Mouse (Mus musculus) Patski (cell line): ENCODE measurements at regions not wholly inside any gene's neighbourhood (a gene's known extent, or its start where the extent isn't known, plus 50 kb on each side); places are given as distances from the start of the nearest gene placed in this dataset.

Source experiments
- ATAC-seq: fragments of 100-300 bp; one replicate; pipeline ENCODE4 v1.8.0; 2021
- CTCF ChIA-PET: fragments of 350-600 bp; sonication (Branson Sonifier 250); formaldehyde crosslinking; loops from one replicate; lab custom pipeline; 2022; ENCODE audit warnings: inconsistent platforms; lab: Charles Lee
- POLR2A ChIA-PET: fragments of 350-600 bp; sonication (Branson Sonifier 250); formaldehyde crosslinking; loops from one replicate; lab custom pipeline; 2022; ENCODE audit warnings: antibody characterized with exemption, inconsistent platforms; lab: Charles Lee
- DNase-seq: peaks from one replicate; pipeline ENCODE4 v3.0.0-alpha.2; 2011; ENCODE audit warnings: low read depth, low spot score
- H3K27me3 ChIP-seq: fragments of 371-371 bp; one replicate; pipeline ENCODE4 v1.5.1; 2021
- CTCF ChIP-seq: fragments of 100-300 bp; IDR thresholded peaks from one replicate; pipeline ENCODE4 v1.5.1; 2021
- in situ Hi-C: fragments of 300-500 bp; cut with MboI; formaldehyde crosslinking; loops from 3 replicates; pipeline ENCODE4 v1.11.1; 2018; ENCODE audit warnings: low pct_unique_long_range_greater_than_20kb, mixed read lengths

GRCm38 (mm10) chr9:31560226-31560556 lies 95.9 kb upstream of the Tmem45b start:
- in situ Hi-C loops: loop anchor here (25.0 kb wide), 2 partner anchors 702 to 802 kb away; partner anchors contain the start of gene Kcnj1
- no peak for DNase-seq

DNA sequence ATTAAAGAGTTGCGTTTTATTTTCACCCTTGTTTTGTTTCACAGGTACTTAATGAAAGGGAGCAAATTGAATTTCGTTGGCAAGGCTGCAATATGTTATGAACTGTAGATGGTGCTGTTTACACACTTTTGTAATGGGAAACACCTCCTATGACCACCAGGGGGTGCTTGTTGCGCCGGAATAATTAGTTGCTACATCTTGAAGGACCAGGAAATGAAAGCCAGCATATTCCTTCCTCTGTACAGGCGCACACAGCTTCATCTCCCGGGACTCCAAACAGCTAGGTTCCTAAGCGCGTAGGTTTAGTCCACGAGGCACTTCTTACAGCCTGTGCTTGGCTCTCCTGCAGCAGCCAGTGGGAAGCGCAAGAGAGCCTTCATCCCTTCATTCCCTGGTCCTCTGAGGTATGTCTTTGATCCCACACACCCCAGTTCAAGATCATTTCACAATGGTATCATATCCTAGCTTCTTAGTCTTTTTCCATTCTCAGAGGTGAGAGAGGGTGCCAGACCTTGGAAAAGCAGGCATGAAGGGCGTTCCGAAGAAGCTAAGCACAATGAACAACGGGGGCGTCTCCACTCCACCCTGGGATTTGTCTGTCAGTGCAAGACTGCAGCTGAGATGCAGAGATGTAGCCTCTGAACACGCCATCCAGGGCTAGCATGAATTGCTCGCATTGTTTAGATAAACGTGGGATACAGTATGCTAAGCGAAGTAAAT lies 95.4 kb upstream of the Tmem45b start:
- DNase-seq: peak; percentile 46
- POLR2A ChIA-PET: interaction anchor here (0.8 kb wide), 1 partner anchor 341 kb away, joined by 3 read pairs; no protein-coding TSS in a partner anchor
- in situ Hi-C loops: loop anchor here (5.0 to 25.0 kb wide), 3 partner anchors 598 to 803 kb away; partner anchors contain the start of gene Kcnj1

More at GRCm38 (mm10) chr9:31560226-31560556, 95.9 kb upstream of the Tmem45b start:
- ChIA-PET CTCF (interaction anchor here (0.5 to 7.8 kb wide), 22 partner anchors 8 to 981 kb away, joined by 3 to 92 read pairs (median 4); no protein-coding TSS in a partner anchor), POLR2A (interaction anchor here (0.8 kb wide), 1 partner anchor 340 kb away, joined by 3 read pairs; no protein-coding TSS in a partner anchor)
- no peaks in the 10 kb centered on the region for H3K27me3 ChIP-seq
- ATAC-seq: no peak
- no peak for TF ChIP-seq CTCF

DNA sequence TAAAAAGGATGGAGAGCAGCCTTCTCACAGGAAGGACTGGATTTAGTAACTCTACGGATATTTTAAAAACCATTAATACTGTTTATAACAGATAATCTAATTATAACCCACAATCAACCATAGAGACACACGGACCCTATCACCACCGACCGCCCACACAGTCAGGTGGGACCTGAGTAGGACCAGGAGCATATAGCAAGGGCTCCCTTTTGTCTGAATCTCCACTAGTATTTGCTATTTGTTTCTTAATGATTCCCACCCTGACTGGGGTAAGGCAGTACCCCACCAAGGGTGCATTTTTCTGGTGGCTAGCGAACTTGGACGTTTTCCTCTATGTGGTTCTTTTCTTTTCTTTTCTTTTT lies 79.4 kb upstream of the Tmem45b start:
- ChIA-PET CTCF (interaction anchor here (1.1 to 1.8 kb wide), 4 partner anchors 9 to 145 kb away, joined by 4 read pairs; no protein-coding TSS in a partner anchor), POLR2A (no interaction called here)
- DNase-seq (no peak), ATAC-seq (no peak)
- TF ChIP-seq CTCF: no peak
- in situ Hi-C loops: loop anchor here (25.0 kb wide), 1 partner anchor 381 kb away; no protein-coding TSS in a partner anchor
- no peaks in the 10 kb centered on the region for H3K27me3 ChIP-seq

More for the DNA sequence above, 95.4 kb upstream of the Tmem45b start:
- peak; percentile 35 for ATAC-seq
- H3K27me3 ChIP-seq: no peaks in the 10 kb centered on the region
- TF ChIP-seq CTCF: peak; percentile 98
- CTCF ChIA-PET: interaction anchor here (0.5 to 7.8 kb wide), 26 partner anchors 9 to 981 kb away, joined by 3 to 92 read pairs (median 4); no protein-coding TSS in a partner anchor

GRCm38 (mm10) chr9:31542909-31543690 lies 78.8 kb upstream of the Tmem45b start:
- H3K27me3 ChIP-seq: no peaks in the 10 kb centered on the region
- ChIA-PET CTCF (interaction anchor here (0.7 to 1.8 kb wide), 7 partner anchors 9 to 550 kb away, joined by 3 to 5 read pairs (median 4); no protein-coding TSS in a partner anchor), POLR2A (interaction anchor here (0.7 kb wide), 1 partner anchor 23 kb away, joined by 5 read pairs; no protein-coding TSS in a partner anchor)
- in situ Hi-C loops: loop anchor here (25.0 kb wide), 1 partner anchor 381 kb away; no protein-coding TSS in a partner anchor
- DNase-seq (no peak), ATAC-seq (no peak)
- TF ChIP-seq CTCF: peak; percentile 87

GRCm38 (mm10) chr9:31541615-31542191 lies 77.4 kb upstream of the Tmem45b start:
- DNase-seq (no peak), ATAC-seq (no peak)
- TF ChIP-seq CTCF: no peak
- H3K27me3 ChIP-seq: peaks cover 4% of the 10 kb centered on the region
- CTCF ChIA-PET: interaction anchor here (1.2 kb wide), 1 partner anchor 23 kb away, joined by 3 read pairs; no protein-coding TSS in a partner anchor
- POLR2A ChIA-PET: interaction anchor here (0.7 kb wide), 1 partner anchor 336 kb away, joined by 3 read pairs; no protein-coding TSS in a partner anchor
- in situ Hi-C loops: loop anchor here (25.0 kb wide), 1 partner anchor 379 kb away; no protein-coding TSS in a partner anchor

DNA sequence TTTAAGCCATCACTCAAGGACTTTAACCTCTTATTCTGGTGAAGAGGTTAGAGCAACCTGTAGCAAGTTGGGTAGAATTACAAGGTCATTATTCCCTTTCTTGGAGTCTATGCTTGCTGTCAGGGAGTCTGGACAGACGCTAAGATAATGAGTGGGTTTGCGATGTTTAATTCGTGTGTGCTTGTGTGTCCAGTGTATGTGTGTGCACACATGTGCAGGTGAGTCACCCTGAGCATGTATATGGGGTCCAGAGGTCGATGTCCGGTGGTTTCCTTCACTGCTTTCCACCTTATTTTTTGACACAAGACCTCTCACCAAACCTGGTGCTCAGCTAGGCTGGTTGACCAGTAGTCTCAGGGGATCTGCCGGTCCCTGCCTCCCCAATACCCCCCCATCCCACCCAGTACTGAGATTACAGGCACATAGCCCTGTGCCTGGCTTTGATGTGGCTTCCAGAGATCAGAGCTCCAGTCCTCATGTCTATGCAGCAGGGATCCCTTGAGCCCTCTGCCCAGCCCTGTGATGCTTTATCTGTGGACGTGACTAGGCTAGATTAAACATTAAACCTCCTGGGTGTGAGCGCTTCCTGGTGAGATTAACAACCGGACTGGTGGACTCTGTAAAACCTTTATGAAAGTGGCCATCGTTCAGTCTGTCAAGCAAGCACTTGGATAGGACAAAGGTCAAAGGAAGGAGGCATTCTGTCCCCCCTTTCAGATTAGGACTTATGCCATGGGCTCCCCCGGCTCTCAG lies 74.4 kb upstream of the Tmem45b start:
- no peak for DNase-seq
- peaks cover 4% of the 10 kb centered on the region for H3K27me3 ChIP-seq
- ChIA-PET POLR2A (no interaction called here), CTCF (interaction anchor here (0.9 to 1.3 kb wide), 2 partner anchors 21 to 133 kb away, joined by 3 read pairs; no protein-coding TSS in a partner anchor)
- in situ Hi-C loops: loop anchor here (5.0 to 25.0 kb wide), 2 partner anchors 136 to 376 kb away; no protein-coding TSS in a partner anchor
- TF ChIP-seq CTCF: no peak
- ATAC-seq: no peak

DNA sequence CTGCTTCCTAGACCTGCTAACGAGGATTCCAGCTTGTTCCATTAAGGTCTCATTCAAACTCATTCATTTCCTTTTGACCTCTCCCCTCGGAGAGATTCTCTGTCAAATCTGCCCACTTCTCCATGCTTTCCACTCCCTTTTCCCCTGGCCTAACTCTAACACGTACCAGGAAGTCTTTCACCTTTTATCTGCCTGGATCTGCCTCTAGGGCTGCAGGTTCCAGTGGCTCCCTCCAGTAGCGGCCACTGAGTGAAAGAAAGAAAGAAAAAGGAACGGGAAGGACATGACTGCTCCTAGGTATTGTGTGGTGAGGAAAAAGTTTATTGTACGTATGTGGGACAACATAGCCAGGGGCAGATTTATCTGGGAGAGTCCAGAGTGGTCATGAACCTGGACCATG lies 64.8 kb upstream of the Tmem45b start:
- CTCF ChIA-PET: no interaction called here
- TF ChIP-seq CTCF: no peak
- POLR2A ChIA-PET: no interaction called here
- H3K27me3 ChIP-seq: peaks cover 18% of the 10 kb centered on the region
- no peak for DNase-seq
- in situ Hi-C loops: loop anchor here (25.0 kb wide), 1 partner anchor 367 kb away; no protein-coding TSS in a partner anchor
- no peak for ATAC-seq

GRCm38 (mm10) chr9:31527216-31527615 lies 63.0 kb upstream of the Tmem45b start:
- no peak for ATAC-seq
- TF ChIP-seq CTCF: no peak
- in situ Hi-C loops: loop anchor here (25.0 kb wide), 1 partner anchor 365 kb away; no protein-coding TSS in a partner anchor

More at GRCm38 (mm10) chr9:31527216-31527615, 63.0 kb upstream of the Tmem45b start:
- POLR2A ChIA-PET: no interaction called here
- CTCF ChIA-PET: interaction anchor here (1.1 kb wide), 1 partner anchor 11 kb away, joined by 3 read pairs; no protein-coding TSS in a partner anchor
- H3K27me3 ChIP-seq: peaks cover 14% of the 10 kb centered on the region
- no peak for DNase-seq
